Mouse (Mus musculus) heart, embryonic 11.5 days (tissue): Measurements from ENCODE around the gene Fgf22. TPM values are rescaled to one million over a fixed set of nuclear protein-coding genes. Genes with fewer than 3 reads are reported as not detected.

ENCODE experiments used
- ATAC-seq: fragments of 200-750 bp; cut with Nextera tagmentation; replicated peaks from 2 replicates; pipeline ENCODE4 v1.8.0; 2017; ENCODE audit warnings: moderate library complexity; ENCODE audit not compliant: insufficient number of reproducible peaks, low FRiP score, low TSS enrichment
- H3K27ac ChIP-seq: fragments of 300-500 bp; sonication (generic); 2 replicates; pipeline ENCODE4 v1.5.1; 2014; ENCODE audit warnings: mild to moderate bottlenecking, low read depth, low read length
- H3K27me3 ChIP-seq: fragments of 300-500 bp; sonication (generic); 2 replicates; pipeline ENCODE4 v1.6.1; 2014; ENCODE audit warnings: mild to moderate bottlenecking, low read length, mixed read lengths; ENCODE audit not compliant: control insufficient read depth, insufficient read depth
- H3K36me3 ChIP-seq: fragments of 300-500 bp; sonication (generic); 2 replicates; pipeline ENCODE4 v1.6.1; 2014; ENCODE audit warnings: mild to moderate bottlenecking, low read length, moderate library complexity, mixed read lengths; ENCODE audit not compliant: control insufficient read depth, insufficient read depth
- H3K4me1 ChIP-seq: fragments of 300-500 bp; sonication (generic); 2 replicates; pipeline ENCODE4 v1.6.1; 2014; ENCODE audit warnings: low read length; ENCODE audit not compliant: control insufficient read depth, insufficient read depth
- H3K4me2 ChIP-seq: fragments of 300-500 bp; sonication (generic); 2 replicates; pipeline ENCODE4 v1.6.1; 2014; ENCODE audit warnings: mild to moderate bottlenecking, moderate library complexity
- H3K4me3 ChIP-seq: fragments of 300-500 bp; sonication (generic); 2 replicates; pipeline ENCODE4 v1.5.1; 2014; ENCODE audit warnings: low read depth, low read length
- H3K9ac ChIP-seq: fragments of 300-500 bp; sonication (generic); 2 replicates; pipeline ENCODE4 v1.6.1; 2014; ENCODE audit warnings: mild to moderate bottlenecking, low read depth, low read length, moderate library complexity
- H3K9me3 ChIP-seq: fragments of 300-500 bp; sonication (generic); replicated peaks from 2 replicates; pipeline ENCODE4 v1.6.1; 2016; ENCODE audit warnings: low read length; ENCODE audit not compliant: control insufficient read depth
- WGBS: fragments of 180-500 bp; shearing (Covaris S2); extraction: QIAGEN DNeasy Blood & Tissue Kit; methylation state at CpG from one replicate; pipeline ENCODE4 v1.1.7; 2014; ENCODE audit not compliant: insufficient replicate concordance; 5-methylcytosine and 5-hydroxymethylcytosine counted together
- polyA plus RNA-seq: library from polyadenylated mRNA; unstranded; fragments of >200 nt; fragmentation: Nextera tagmentation; extraction: Ambion mirVana; gene quantifications from 2 replicates; pipeline ENCODE4 v1.2.1, GENCODE M21; 2014

Gene Fgf22
- polyA plus RNA-seq, 1 experiment from 2014 or later: 0.26 TPM

- 0 out of 2 replicates have a peak overlapping the region, but pooled peaks have one; percentile 18 for H3K27ac ChIP-seq
- H3K4me3 ChIP-seq: no peak overlapping the region
- 14% methylated on average over 29 of the region's 29 CpGs for WGBS
Observed at GRCm38 (mm10) chr10:79803716-79804323, 48.9 kb downstream of the Fgf22 start.

GRCm38 (mm10) chr10:79805636-79806035 lies 50.8 kb downstream of the Fgf22 start:
- WGBS: 28% methylated on average over 11 of the region's 11 CpGs
- Histone ChIP-seq H3K27ac (peak overlapping the region; percentile 73), H3K9ac (peak overlapping the region; percentile 43; the same call in 1 of the 2 replicates)

More at GRCm38 (mm10) chr10:79803716-79804323, 48.9 kb downstream of the Fgf22 start:
- H3K4me2 ChIP-seq: peak overlapping the region; percentile 40
- H3K4me1 ChIP-seq: peaks cover 40% of the 10 kb centered on the region
- no peaks in the 10 kb centered on the region for H3K27me3 ChIP-seq
- H3K36me3 ChIP-seq: no peaks in the 10 kb centered on the region
- H3K9ac ChIP-seq: no peak overlapping the region
- peak; percentile 24; the same call in 1 of the 2 replicates for ATAC-seq
- H3K9me3 ChIP-seq: no peaks in the 10 kb centered on the region

GRCm38 (mm10) chr10:79806331-79806730 lies 51.5 kb downstream of the Fgf22 start:
- ATAC-seq: no peak
- no peaks in the 10 kb centered on the region for H3K36me3 ChIP-seq
- H3K27ac ChIP-seq: peak overlapping the region; percentile 73
- H3K4me1 ChIP-seq: peaks cover 38% of the 10 kb centered on the region
- peak overlapping the region; percentile 6; the same call in 1 of the 2 replicates for H3K4me3 ChIP-seq
- peak overlapping the region; percentile 48 for H3K4me2 ChIP-seq
- no peaks in the 10 kb centered on the region for H3K27me3 ChIP-seq
- H3K9ac ChIP-seq: peak overlapping the region; percentile 46; the same call in 1 of the 2 replicates
- WGBS: 67% methylated on average over 9 of the region's 9 CpGs
- no peaks in the 10 kb centered on the region for H3K9me3 ChIP-seq

More at GRCm38 (mm10) chr10:79805636-79806035, 50.8 kb downstream of the Fgf22 start:
- Histone ChIP-seq H3K4me3 (no peak overlapping the region), H3K27me3 (no peaks in the 10 kb centered on the region), H3K4me2 (peak overlapping the region; percentile 48), H3K36me3 (no peaks in the 10 kb centered on the region), H3K4me1 (peaks cover 40% of the 10 kb centered on the region), H3K9me3 (no peaks in the 10 kb centered on the region)
- peak; percentile 56 for ATAC-seq

- Histone ChIP-seq H3K36me3 (no peaks in the 10 kb centered on the region), H3K4me2 (peak overlapping the region; percentile 48), H3K9me3 (no peaks in the 10 kb centered on the region), H3K4me3 (no peak overlapping the region), H3K4me1 (peaks cover 34% of the 10 kb centered on the region), H3K9ac (0 out of 2 replicates have a peak overlapping the region, but pooled peaks have one; percentile 46), H3K27me3 (no peaks in the 10 kb centered on the region), H3K27ac (peak overlapping the region; percentile 74)
- ATAC-seq: no peak
- WGBS: 75% methylated on average over 10 of the region's 10 CpGs
Observed at GRCm38 (mm10) chr10:79806972-79807371, 52.1 kb downstream of the Fgf22 start.

GRCm38 (mm10) chr10:79807826-79808225 lies 53.0 kb downstream of the Fgf22 start:
- H3K4me3 ChIP-seq: 0 out of 2 replicates have a peak overlapping the region, but pooled peaks have one; percentile 16

More at GRCm38 (mm10) chr10:79807826-79808225, 53.0 kb downstream of the Fgf22 start:
- Histone ChIP-seq H3K4me2 (peak overlapping the region; percentile 46), H3K36me3 (no peaks in the 10 kb centered on the region), H3K9ac (peak overlapping the region; percentile 59; the same call in 1 of the 2 replicates), H3K27ac (peak overlapping the region; percentile 74), H3K9me3 (no peaks in the 10 kb centered on the region), H3K27me3 (no peaks in the 10 kb centered on the region), H3K4me1 (peaks cover 26% of the 10 kb centered on the region)
- no peak for ATAC-seq
- 59% methylated on average over 11 of the region's 11 CpGs for WGBS

Other genes starting within 250 kb of the Fgf22 start
- gene Plpp2, start 221.3 kb upstream of the Fgf22 start, polyA plus RNA-seq: 14.2 and 15.6 TPM in 2 replicates
- 26.5 and 29.3 TPM in 2 replicates for gene Mier2, start 199.9 kb upstream of the Fgf22 start, polyA plus RNA-seq
- not detected in 2 replicates for gene Theg, start 167.7 kb upstream of the Fgf22 start, polyA plus RNA-seq
- not detected in 2 replicates for gene C2cd4c, start 141.1 kb upstream of the Fgf22 start, polyA plus RNA-seq
- 1.3 and 2.6 TPM in 2 replicates for gene Shc2, start 117.2 kb upstream of the Fgf22 start, polyA plus RNA-seq
- not detected in 2 replicates for gene Odf3l2, start 109.3 kb upstream of the Fgf22 start, polyA plus RNA-seq
- gene Madcam1, start 90.5 kb upstream of the Fgf22 start, polyA plus RNA-seq: 1.1 and 1.5 TPM in 2 replicates
- 47.4 and 48.6 TPM in 2 replicates for gene Tpgs1, start 85.7 kb upstream of the Fgf22 start, polyA plus RNA-seq
- gene Cdc34, start 72.9 kb upstream of the Fgf22 start, polyA plus RNA-seq: 159 and 164 TPM in 2 replicates
- gene Gzmm, start 66.1 kb upstream of the Fgf22 start, polyA plus RNA-seq: 0.40 and 1.0 TPM in 2 replicates
- 1,233 and 1,252 TPM in 2 replicates for gene Bsg, start 50.6 kb upstream of the Fgf22 start, polyA plus RNA-seq
- 0.13 and 0.14 TPM in 2 replicates for gene Hcn2, start 38.4 kb upstream of the Fgf22 start, polyA plus RNA-seq
- gene Polrmt, start 8.5 kb upstream of the Fgf22 start, polyA plus RNA-seq: 22.7 and 23.6 TPM in 2 replicates
- 63.1 and 69.0 TPM in 2 replicates for gene Rnf126, start 11.9 kb downstream of the Fgf22 start, polyA plus RNA-seq
- gene Fstl3, start 22.2 kb downstream of the Fgf22 start, polyA plus RNA-seq: 11.4 TPM in 2 replicates
- not detected in 2 replicates for gene Prss57, start 35.9 kb downstream of the Fgf22 start, polyA plus RNA-seq
- gene Palm, start 38.5 kb downstream of the Fgf22 start, polyA plus RNA-seq: 66.6 and 70.1 TPM in 2 replicates
- 0.63 and 0.89 TPM in 2 replicates for gene Misp, start 65.9 kb downstream of the Fgf22 start, polyA plus RNA-seq
- gene Ptbp1, start 99.4 kb downstream of the Fgf22 start, polyA plus RNA-seq: 112 TPM in 2 replicates
- 2.5 and 3.9 TPM in 2 replicates for gene Prtn3, start 119.4 kb downstream of the Fgf22 start, polyA plus RNA-seq
- 14.1 and 14.3 TPM in 2 replicates for gene Plppr3, start 119.6 kb downstream of the Fgf22 start, polyA plus RNA-seq
- gene Elane, start 131.2 kb downstream of the Fgf22 start, polyA plus RNA-seq: 0.31 and 0.49 TPM in 2 replicates
- not detected in 2 replicates for gene Cfd, start 135.8 kb downstream of the Fgf22 start, polyA plus RNA-seq
- 30.9 and 32.0 TPM in 2 replicates for gene Med16, start 153.8 kb downstream of the Fgf22 start, polyA plus RNA-seq
- gene Gm26602, start 155.8 kb downstream of the Fgf22 start, polyA plus RNA-seq: 8.1 TPM in 1 of 2 replicates, not detected in the other
- gene Kiss1r, start 161.9 kb downstream of the Fgf22 start, polyA plus RNA-seq: 0.15 and 0.31 TPM in 2 replicates
- gene R3hdm4, start 166.1 kb downstream of the Fgf22 start, polyA plus RNA-seq: 87.6 and 89.2 TPM in 2 replicates
- 4.3 and 12.7 TPM in 2 replicates for gene Arid3a, start 172.0 kb downstream of the Fgf22 start, polyA plus RNA-seq
- 89.8 and 97.6 TPM in 2 replicates for gene Wdr18, start 205.1 kb downstream of the Fgf22 start, polyA plus RNA-seq
- gene Grin3b, start 215.6 kb downstream of the Fgf22 start, polyA plus RNA-seq: 0.19 and 0.20 TPM in 2 replicates
- gene Tmem259, start 229.3 kb downstream of the Fgf22 start, polyA plus RNA-seq: 12.8 and 15.6 TPM in 2 replicates
- gene Cnn2, start 233.5 kb downstream of the Fgf22 start, polyA plus RNA-seq: 405 and 420 TPM in 2 replicates
- gene Abca7, start 241.4 kb downstream of the Fgf22 start, polyA plus RNA-seq: 2.1 and 2.8 TPM in 2 replicates